Mouse (Mus musculus) urinary bladder, postnatal 36 days (tissue): Measurements from ENCODE around the gene Maml2.

ENCODE experiments used
- DNase-seq, 2 experiments: peaks; one replicate each; pipeline ENCODE4 v3.0.0; 2022; ENCODE audit warnings: low spot score in 2 of 2, mixed read lengths in 1 of 2

The Maml2 gene

GRCm38 (mm10) chr9:13566154-13566885 is 268.6 kb downstream of the Maml2 start:
- DNase-seq = no peak

- no peak for DNase-seq
These were observed 271.3 kb downstream of the Maml2 start for GRCm38 (mm10) chr9:13569023-13569422.

GRCm38 (mm10) chr9:13572847-13573246 is 275.1 kb downstream of the Maml2 start:
- DNase-seq = no peak

GRCm38 (mm10) chr9:13574059-13574458 is 276.3 kb downstream of the Maml2 start:
- DNase-seq = peak in 1 of 2 experiments; percentile 36

GRCm38 (mm10) chr9:13574913-13575312 is 277.2 kb downstream of the Maml2 start:
- no peak for DNase-seq

GRCm38 (mm10) chr9:13577150-13577549 is 279.4 kb downstream of the Maml2 start:
- no peak for DNase-seq

GRCm38 (mm10) chr9:13581184-13581583 is 283.4 kb downstream of the Maml2 start:
- DNase-seq = no peak

GRCm38 (mm10) chr9:13583952-13584351 is 286.2 kb downstream of the Maml2 start:
- no peak for DNase-seq

- no peak for DNase-seq
These were observed 286.7 kb downstream of the Maml2 start for GRCm38 (mm10) chr9:13584435-13584834.

GRCm38 (mm10) chr9:13587085-13587933 is 289.6 kb downstream of the Maml2 start:
- no peak for DNase-seq

GRCm38 (mm10) chr9:13588786-13589185 is 291.0 kb downstream of the Maml2 start:
- DNase-seq = no peak

GRCm38 (mm10) chr9:13592701-13593100 is 294.9 kb downstream of the Maml2 start:
- no peak for DNase-seq

GRCm38 (mm10) chr9:13597736-13598135 is 300.0 kb downstream of the Maml2 start:
- no peak for DNase-seq

GRCm38 (mm10) chr9:13598596-13599333 is 301.0 kb downstream of the Maml2 start:
- DNase-seq = no peak

GRCm38 (mm10) chr9:13599334-13599614 is 301.5 kb downstream of the Maml2 start:
- DNase-seq = no peak

GRCm38 (mm10) chr9:13599800-13600199 is 302.0 kb downstream of the Maml2 start:
- no peak for DNase-seq

- DNase-seq = no peak
These were observed 304.0 kb downstream of the Maml2 start for GRCm38 (mm10) chr9:13601729-13602128.

GRCm38 (mm10) chr9:13603533-13604143 is 305.9 kb downstream of the Maml2 start:
- no peak for DNase-seq

GRCm38 (mm10) chr9:13607609-13608185 is 309.9 kb downstream of the Maml2 start:
- DNase-seq = no peak

- DNase-seq = no peak
These were observed 310.8 kb downstream of the Maml2 start for GRCm38 (mm10) chr9:13608532-13609071.

GRCm38 (mm10) chr9:13611561-13611960 is 313.8 kb downstream of the Maml2 start:
- no peak for DNase-seq
